Mouse (Mus musculus) CH12.LX (cell line): ENCODE measurements around the gene Phlda3. TPM values are rescaled to one million over a fixed set of nuclear protein-coding genes. Genes with fewer than 3 reads are reported as not detected.

Source experiments
- DNase-seq: peaks from one replicate; pipeline ENCODE4 v3.0.0-alpha.2; 2013; ENCODE audit errors: extremely low read depth
- H3K27ac ChIP-seq: 2 replicates; pipeline ENCODE4 v1.5.1; 2012; ENCODE audit warnings: low read depth, mild to moderate bottlenecking, control low read depth, moderate library complexity; ENCODE audit not compliant: insufficient read depth
- H3K27me3 ChIP-seq: replicated peaks from 2 replicates; pipeline ENCODE3; 2012; ENCODE audit warnings: inconsistent platforms
- H3K36me3 ChIP-seq, 2 experiments: replicated peaks in 1 of 2; 2 replicates each; pipeline versions ENCODE3 to v1.6.1; 2012; ENCODE audit warnings: inconsistent platforms in 1 of 2, low read length in 1 of 2, mild to moderate bottlenecking in 1 of 2, mixed read lengths in 1 of 2, moderate library complexity in 1 of 2; ENCODE audit not compliant: control insufficient read depth in 1 of 2, insufficient read depth in 1 of 2
- H3K4me1 ChIP-seq, 2 experiments: 2 replicates each; pipeline ENCODE4 v1.6.1; 2012; ENCODE audit warnings: inconsistent platforms in 1 of 2, moderate library complexity in 1 of 2; ENCODE audit not compliant: insufficient read depth in 2 of 2, control insufficient read depth in 1 of 2
- H3K4me2 ChIP-seq: 2 replicates; pipeline ENCODE4 v1.6.1; 2012; ENCODE audit warnings: low read depth, mild to moderate bottlenecking, control low read depth; ENCODE audit not compliant: poor library complexity, insufficient read depth, severe bottlenecking
- H3K4me3 ChIP-seq, 3 experiments: fragments of 150-350 bp in 1 of 3; sonication (generic) in 1 of 3; replicated peaks in 1 of 3; 2 replicates each; pipeline versions ENCODE3 to v1.5.1; 2011 to 2012; ENCODE audit warnings: low read depth in 2 of 3, low read length in 2 of 3, mild to moderate bottlenecking in 2 of 3, moderate library complexity in 2 of 3, control low read depth in 1 of 3, improper control_type of control experiment in 1 of 3, inconsistent platforms in 1 of 3, mixed read lengths in 1 of 3; ENCODE audit not compliant: poor library complexity in 1 of 3
- H3K79me2 ChIP-seq: replicated peaks from 2 replicates; pipeline ENCODE4 v1.6.1; 2012; ENCODE audit warnings: mild to moderate bottlenecking, moderate library complexity; ENCODE audit not compliant: control insufficient read depth, poor library complexity, insufficient read depth, severe bottlenecking; ENCODE audit errors: extremely low read depth
- H3K9ac ChIP-seq: 2 replicates; pipeline ENCODE4 v1.6.1; 2012; ENCODE audit warnings: low read depth, mild to moderate bottlenecking, control low read depth, moderate library complexity; ENCODE audit not compliant: insufficient read depth
- H3K9me3 ChIP-seq: replicated peaks from 2 replicates; pipeline ENCODE3; 2012; ENCODE audit warnings: low read length, inconsistent platforms, mixed read lengths
- BHLHE40 ChIP-seq: IDR thresholded peaks from 2 replicates; pipeline ENCODE4 v1.6.1; 2011; ENCODE audit warnings: mild to moderate bottlenecking, low read depth, low read length, improper control_type of control experiment
- CHD1 ChIP-seq: IDR thresholded peaks from 2 replicates; pipeline ENCODE4 v1.6.1; 2012; ENCODE audit warnings: low read depth, low read length, improper control_type of control experiment, inconsistent platforms
- CHD2 ChIP-seq: IDR thresholded peaks from 2 replicates; pipeline ENCODE4 v1.6.1; 2011; ENCODE audit warnings: low read length, improper control_type of control experiment
- CTCF ChIP-seq, 2 experiments: IDR thresholded peaks in 1 of 2; conservative IDR thresholded peaks in 1 of 2; 2 replicates each; pipeline ENCODE4 v1.5.1; 2011 to 2012; ENCODE audit warnings: low read depth in 2 of 2, low read length in 2 of 2, improper control_type of control experiment in 1 of 2, inconsistent platforms in 1 of 2, mild to moderate bottlenecking in 1 of 2, moderate library complexity in 1 of 2
- E2F4 ChIP-seq: IDR thresholded peaks from 2 replicates; pipeline ENCODE4 v1.6.1; 2011; ENCODE audit warnings: low read depth, low read length, improper control_type of control experiment; ENCODE audit not compliant: insufficient replicate concordance
- ELF1 ChIP-seq: IDR thresholded peaks from 2 replicates; pipeline ENCODE4 v1.6.1; 2014; ENCODE audit warnings: low read depth, mild to moderate bottlenecking, inconsistent platforms, low read length, improper control_type of control experiment
- EP300 ChIP-seq: IDR thresholded peaks from 2 replicates; pipeline ENCODE4 v1.6.1; 2011; ENCODE audit warnings: low read length, improper control_type of control experiment
- IRF4 ChIP-seq: IDR thresholded peaks from 2 replicates; pipeline ENCODE4 v1.6.1; 2014; ENCODE audit warnings: low read depth, mild to moderate bottlenecking, inconsistent platforms, low read length, improper control_type of control experiment
- JUN ChIP-seq: IDR thresholded peaks from 2 replicates; pipeline ENCODE4 v1.6.1; 2011; ENCODE audit warnings: low read depth, mild to moderate bottlenecking, low read length, improper control_type of control experiment, moderate library complexity; ENCODE audit not compliant: insufficient read depth
- KAT2A ChIP-seq: IDR thresholded peaks from 2 replicates; pipeline ENCODE4 v1.6.1; 2012; ENCODE audit warnings: low read length, improper control_type of control experiment, inconsistent platforms; ENCODE audit not compliant: insufficient replicate concordance
- MAX ChIP-seq: IDR thresholded peaks from 2 replicates; pipeline ENCODE4 v1.6.1; 2011; ENCODE audit warnings: low read length, improper control_type of control experiment
- MYC ChIP-seq: IDR thresholded peaks from 2 replicates; pipeline ENCODE4 v1.6.1; 2011; ENCODE audit warnings: low read depth, mild to moderate bottlenecking, improper control_type of control experiment, low read length
- NRF1 ChIP-seq: IDR thresholded peaks from 2 replicates; pipeline ENCODE4 v1.6.1; 2014; ENCODE audit warnings: low read depth, mild to moderate bottlenecking, inconsistent platforms, low read length, improper control_type of control experiment, moderate library complexity
- PAX5 ChIP-seq: IDR thresholded peaks from 2 replicates; pipeline ENCODE4 v1.6.1; 2012; ENCODE audit warnings: low read length, inconsistent platforms, mixed read lengths
- POLR2AphosphoS2 ChIP-seq: IDR thresholded peaks from 2 replicates; pipeline ENCODE4 v1.6.1; 2011; ENCODE audit warnings: low read depth, low read length, improper control_type of control experiment
- RAD21 ChIP-seq: IDR thresholded peaks from 2 replicates; pipeline ENCODE4 v1.6.1; 2011; ENCODE audit warnings: low read depth, mild to moderate bottlenecking, low read length, improper control_type of control experiment, moderate library complexity
- RCOR1 ChIP-seq: conservative IDR thresholded peaks from 2 replicates; pipeline ENCODE4 v1.6.1; 2012; ENCODE audit warnings: low read depth, mild to moderate bottlenecking, inconsistent platforms, low read length, improper control_type of control experiment
- TBP ChIP-seq: conservative IDR thresholded peaks from 2 replicates; pipeline ENCODE4 v1.6.1; 2011; ENCODE audit warnings: low read depth, low read length, improper control_type of control experiment
- USF1 ChIP-seq: IDR thresholded peaks from 2 replicates; pipeline ENCODE4 v1.6.1; 2014; ENCODE audit warnings: low read depth, mild to moderate bottlenecking, inconsistent platforms, low read length, improper control_type of control experiment
- ZMIZ1 ChIP-seq: IDR thresholded peaks from 2 replicates; pipeline ENCODE4 v1.6.1; 2012; ENCODE audit warnings: low read depth, mild to moderate bottlenecking, inconsistent platforms, low read length, improper control_type of control experiment
- dilution Hi-C: fragments of 300-500 bp; cut with MboI; formaldehyde crosslinking; loops from 2 replicates; pipeline ENCODE4 v1.14.3; 2020; ENCODE audit warnings: low sequenced_read_pairs; ENCODE audit not compliant: extremely low pct_unique_long_range_greater_than_20kb, extremely low pct_ligation_motif_present
- in situ Hi-C: fragments of 300-500 bp; cut with MboI; formaldehyde crosslinking; loops from 3 replicates; pipeline ENCODE4 v1.14.3; 2019; ENCODE audit warnings: low sequenced_read_pairs, low pct_ligation_motif_present, low pct_unique_long_range_greater_than_20kb, mixed read lengths
- polyA plus RNA-seq: library from polyadenylated mRNA; unstranded; fragments of >175 nt; gene quantifications from 2 replicates; pipeline ENCODE4 v1.2.1, GENCODE M21; 2012; ENCODE audit warnings: low read depth; ENCODE audit not compliant: insufficient read length
- total RNA-seq, 2 experiments: library from RNA; depleted of rRNA; stranded (reverse); fragments of 300-350 nt in 1 of 2; fragments of >200 nt in 1 of 2; gene quantifications; 2 replicates each; pipeline ENCODE4 v1.2.3; 2012 to 2014

Phlda3 gene
- total and polyA plus RNA-seq, 3 experiments = 37.5 to 98.1 (median 49.5) TPM

DNA sequence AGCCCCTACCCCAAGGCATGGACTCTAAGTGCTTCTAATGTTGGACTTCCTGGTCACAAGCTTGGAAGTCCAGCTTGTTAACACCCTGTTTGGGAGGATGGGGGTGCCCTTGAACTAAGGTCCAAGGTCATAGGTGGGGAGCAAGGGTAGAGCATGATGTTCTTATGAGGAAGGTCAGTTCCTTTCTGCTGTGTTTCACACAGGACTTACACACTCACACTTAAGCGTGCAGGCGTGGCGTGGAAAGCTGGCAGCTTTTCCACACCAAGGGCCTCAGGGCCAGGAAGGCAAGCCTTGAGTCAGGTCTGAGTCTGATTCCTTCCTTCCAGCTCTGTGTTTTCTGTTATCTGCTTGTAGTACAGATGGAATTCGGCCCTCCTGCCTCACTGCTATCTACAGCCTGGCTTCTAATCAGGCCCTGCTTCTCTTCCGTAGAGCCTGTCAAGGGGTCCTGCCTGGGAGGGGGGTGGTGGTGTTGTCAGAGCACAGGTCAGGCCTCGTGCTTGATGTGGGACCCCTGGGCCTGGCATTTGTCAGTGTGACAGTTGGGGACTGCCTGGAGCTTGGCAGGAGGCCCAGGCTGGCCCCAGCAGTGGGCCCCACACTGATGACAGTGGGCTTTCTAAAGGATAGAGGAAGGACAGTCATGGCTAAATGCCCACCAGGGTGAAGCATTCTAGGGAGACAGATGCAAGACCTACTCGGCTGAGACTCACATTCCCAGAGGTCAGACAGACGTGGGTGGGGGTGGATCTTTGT lies 34.5 kb downstream of the Phlda3 start:
- Histone ChIP-seq H3K27ac (no peak overlapping the region), H3K4me3 (no peak overlapping the region), H3K4me1 (peaks cover 1 to 18% of the 10 kb centered on the region in 2 experiments), H3K9ac (no peak overlapping the region), H3K4me2 (no peak overlapping the region), H3K36me3 (no peaks in the 10 kb centered on the region), H3K9me3 (no peaks in the 10 kb centered on the region), H3K27me3 (peaks cover 10% of the 10 kb centered on the region), H3K79me2 (no peaks in the 10 kb centered on the region)
- no peak for DNase-seq
- TF ChIP-seq E2F4 (no peak), CHD1 (no peak), ZMIZ1 (no peak), KAT2A (no peak), TBP (no peak), MAX (no peak), POLR2AphosphoS2 (no peak), ELF1 (no peak), RAD21 (no peak), PAX5 (no peak), USF1 (no peak), CTCF (conservative IDR thresholded peaks at IDR 0.05 in 1 of 2, IDR thresholded peaks at IDR 0.05 in 1 of 2; ENCODE audit: low read depth in 2 of 2, low read length in 2 of 2) (no peak), BHLHE40 (no peak), JUN (no peak), IRF4 (no peak), RCOR1 (no peak), MYC (no peak)
- in situ Hi-C loops (no loop called here), dilution Hi-C loops (no loop called here)

DNA sequence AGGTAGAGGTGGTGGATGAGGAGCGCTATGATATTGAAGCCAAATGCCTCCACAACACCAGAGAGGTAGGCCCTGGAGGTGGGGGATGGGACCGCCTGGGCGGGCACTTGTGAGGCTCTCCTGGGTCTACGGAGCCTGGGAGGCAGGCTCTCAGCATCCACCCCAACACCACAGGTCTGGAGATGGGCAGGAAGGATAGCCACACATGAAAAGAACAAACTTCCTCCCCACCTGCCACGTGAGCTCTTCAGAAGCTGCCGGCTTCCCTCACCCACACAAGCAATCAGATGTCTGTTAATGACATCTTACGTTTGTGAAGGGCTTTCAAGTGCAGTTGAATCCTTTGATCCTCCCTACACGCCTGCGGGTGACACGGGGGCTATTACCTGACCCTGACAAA lies 41.6 kb downstream of the Phlda3 start:
- peaks cover 3 to 30% of the 10 kb centered on the region in 2 experiments for H3K4me1 ChIP-seq
- H3K27ac ChIP-seq = no peak overlapping the region
- H3K4me2 ChIP-seq = no peak overlapping the region
- H3K9ac ChIP-seq = no peak overlapping the region
- TF ChIP-seq NRF1 = no peak
- no peak for TF ChIP-seq BHLHE40
- TF ChIP-seq EP300 = no peak
- TF ChIP-seq CHD2 = no peak
- no peak for TF ChIP-seq CHD1
- TF ChIP-seq KAT2A = no peak
- in situ Hi-C loops = no loop called here
- H3K27me3 ChIP-seq = peaks cover 8% of the 10 kb centered on the region
- no peak for DNase-seq
- no peaks in the 10 kb centered on the region for H3K9me3 ChIP-seq
- dilution Hi-C loops = no loop called here
- H3K79me2 ChIP-seq = no peaks in the 10 kb centered on the region
- no peak overlapping the region for H3K4me3 ChIP-seq
- no peaks in the 10 kb centered on the region for H3K36me3 ChIP-seq
